ENCODE assay signal across 16 mouse cellular contexts in the genomic region with DNA sequence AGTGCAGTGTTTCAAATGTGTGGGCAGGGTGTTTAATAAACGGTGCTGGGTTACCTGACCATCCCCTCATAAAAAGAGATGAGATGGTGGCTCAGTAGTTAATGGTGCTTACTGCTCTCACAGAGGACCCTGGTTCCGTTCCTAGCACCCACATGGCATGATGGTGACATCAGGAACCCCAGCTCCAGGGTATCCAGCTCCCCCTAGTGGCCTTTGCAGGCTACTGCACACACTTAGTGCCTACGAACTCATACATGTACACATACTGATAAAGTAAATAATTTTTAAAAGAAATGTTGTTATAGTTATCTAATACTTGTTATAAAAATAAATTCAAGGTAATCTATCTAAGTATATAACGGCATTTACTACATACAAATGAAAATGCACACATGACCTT.
DNase-seq lines count a peak whose midpoint lies in the region; ATAC-seq and TF ChIP-seq lines count a peak whose summit lies in the region.
"Had no signal": no experiment of that assay in that cellular context is flagged by ENCODE, and none has a peak within 500 bp of the region (broad histone marks: within the 10 kb centered on the region; RNA-seq: fewer than 3 reads in every experiment).

No protein-coding gene starts in this region.

- 84% methylated on average over 4 of the region's 4 CpGs for WGBS in kidney, postnatal 0 days
- 92% methylated on average over 4 of the region's 4 CpGs for WGBS in midbrain, postnatal 0 days
- WGBS in midbrain, embryonic 16.5 days, result 87% methylated on average over 4 of the region's 4 CpGs
- WGBS in stomach, postnatal 0 days, result 88% methylated on average over 4 of the region's 4 CpGs

- H3K79me2 ChIP-seq in MEL (ENCODE audit: control insufficient read depth, insufficient read depth, low read length, poor library complexity), result no peaks in the 10 kb centered on the region

- no peaks in the 10 kb centered on the region for H3K27me3 ChIP-seq in kidney, postnatal 0 days (ENCODE audit: insufficient read depth, low read length)
- H3K27me3 ChIP-seq in midbrain, postnatal 0 days (ENCODE audit: insufficient read depth, low read length), result no peaks in the 10 kb centered on the region
- no peaks in the 10 kb centered on the region for H3K27me3 ChIP-seq in midbrain, embryonic 16.5 days (ENCODE audit: control insufficient read depth, insufficient read depth, low read depth, low read length)
- H3K27me3 ChIP-seq in MEL (ENCODE audit: control insufficient read depth in 1 of 2, insufficient read depth in 2 of 2, low read length in 2 of 2), result peaks cover 0 to under 1% of the 10 kb centered on the region in 2 experiments; a peak in 2 of 4 replicates
- no peaks in the 10 kb centered on the region for H3K27me3 ChIP-seq in stomach, postnatal 0 days (ENCODE audit: control insufficient read depth, insufficient read depth, low read length)
- H3K27me3 ChIP-seq: hindbrain, embryonic 13.5 days; intestine, embryonic 15.5 days; limb, embryonic 13.5 days had no signal

- DNase-seq in kidney, postnatal 0 days (ENCODE audit: low spot score), result no peak
- DNase-seq in kidney, postnatal 4 days, result no peak
- no peak for DNase-seq in midbrain, postnatal 0 days (ENCODE audit: low spot score)
- DNase-seq in MEL (ENCODE audit: low read depth, low spot score), result peak; percentile 45
- no peak for DNase-seq in stomach, postnatal 0 days (ENCODE audit: low spot score)
- DNase-seq in adrenal gland, adult (ENCODE audit: inconsistent age in 2 of 2, low spot score in 1 of 2), result no peak
- DNase-seq: adrenal gland, adult 2 months; cerebellum, adult 11 months; cerebellum, postnatal 25 days; heart, adult 18-20 months; right cerebral cortex, adult 18-20 months had no signal

- H3K36me3 ChIP-seq in kidney, postnatal 0 days (ENCODE audit: insufficient read depth, low read length), result no peaks in the 10 kb centered on the region
- no peaks in the 10 kb centered on the region for H3K36me3 ChIP-seq in midbrain, postnatal 0 days (ENCODE audit: insufficient read depth, low read length)
- no peaks in the 10 kb centered on the region for H3K36me3 ChIP-seq in midbrain, embryonic 16.5 days (ENCODE audit: control insufficient read depth, insufficient read depth, low read length)
- no peaks in the 10 kb centered on the region for H3K36me3 ChIP-seq in MEL (ENCODE audit: control insufficient read depth in 1 of 2, insufficient read depth in 2 of 2, low read length in 2 of 2)
- no peaks in the 10 kb centered on the region for H3K36me3 ChIP-seq in stomach, postnatal 0 days (ENCODE audit: control insufficient read depth, insufficient read depth, low read length)
- H3K36me3 ChIP-seq: hindbrain, embryonic 13.5 days; intestine, embryonic 15.5 days; limb, embryonic 13.5 days had no signal

- no peak overlapping the region for H3K9ac ChIP-seq in kidney, postnatal 0 days (ENCODE audit: low read depth, low read length)
- no peak overlapping the region for H3K9ac ChIP-seq in midbrain, postnatal 0 days (replicated peaks; ENCODE audit: low read length, poor library complexity, severe bottlenecking)
- H3K9ac ChIP-seq in midbrain, embryonic 16.5 days (ENCODE audit: low read depth, low read length), result no peak overlapping the region
- H3K9ac ChIP-seq in MEL (ENCODE audit: control insufficient read depth, low read depth, low read length, poor library complexity, severe bottlenecking), result no peak overlapping the region
- no peak overlapping the region for H3K9ac ChIP-seq in stomach, postnatal 0 days (ENCODE audit: low read length)
- H3K9ac ChIP-seq: hindbrain, embryonic 13.5 days; intestine, embryonic 15.5 days; limb, embryonic 13.5 days had no signal

- no peaks in the 10 kb centered on the region; the same call in 1 of the 2 replicates for H3K9me3 ChIP-seq in kidney, postnatal 0 days (replicated peaks; ENCODE audit: low read length)
- no peaks in the 10 kb centered on the region for H3K9me3 ChIP-seq in midbrain, postnatal 0 days (ENCODE audit: low read length)
- H3K9me3 ChIP-seq in midbrain, embryonic 16.5 days (replicated peaks; ENCODE audit: control insufficient read depth, low read length, poor library complexity, severe bottlenecking), result no peaks in the 10 kb centered on the region; the same call in 1 of the 2 replicates
- no peaks in the 10 kb centered on the region for H3K9me3 ChIP-seq in MEL (replicated peaks; ENCODE audit: insufficient read depth, low read length)
- H3K9me3 ChIP-seq in stomach, postnatal 0 days (ENCODE audit: control insufficient read depth, low read length), result no peaks in the 10 kb centered on the region
- H3K9me3 ChIP-seq: intestine, embryonic 15.5 days had no signal

- TF ChIP-seq EP300 in MEL (IDR thresholded peaks at IDR 0.05; ENCODE audit: low read depth in 1 of 2, low read length in 2 of 2), result no peak
- TF ChIP-seq EP300 in stomach, postnatal 0 days (optimal IDR thresholded peaks at IDR 0.05), result no peak

- no peak overlapping the region for H3K4me3 ChIP-seq in kidney, postnatal 0 days (replicated peaks; ENCODE audit: low read depth, low read length)
- H3K4me3 ChIP-seq in midbrain, postnatal 0 days (ENCODE audit: low read depth, low read length), result no peak overlapping the region
- H3K4me3 ChIP-seq in midbrain, embryonic 16.5 days (ENCODE audit: low read depth, low read length), result no peak overlapping the region
- H3K4me3 ChIP-seq in MEL (ENCODE audit: control insufficient read depth in 1 of 2, insufficient read depth in 1 of 2, low read depth in 2 of 2, low read length in 2 of 2), result no peak overlapping the region
- H3K4me3 ChIP-seq in stomach, postnatal 0 days (ENCODE audit: low read depth, low read length), result no peak overlapping the region
- H3K4me3 ChIP-seq: hindbrain, embryonic 13.5 days; intestine, embryonic 15.5 days; limb, embryonic 13.5 days had no signal

- no peaks in the 10 kb centered on the region for H3K4me1 ChIP-seq in kidney, postnatal 0 days (replicated peaks; ENCODE audit: insufficient read depth, low read length)
- H3K4me1 ChIP-seq in midbrain, postnatal 0 days (ENCODE audit: insufficient read depth, low read length), result no peaks in the 10 kb centered on the region
- H3K4me1 ChIP-seq in midbrain, embryonic 16.5 days (ENCODE audit: control insufficient read depth, insufficient read depth, low read length), result no peaks in the 10 kb centered on the region
- no peaks in the 10 kb centered on the region for H3K4me1 ChIP-seq in MEL (ENCODE audit: control insufficient read depth in 1 of 2, insufficient read depth in 2 of 2, low read length in 2 of 2)
- no peaks in the 10 kb centered on the region for H3K4me1 ChIP-seq in stomach, postnatal 0 days (replicated peaks; ENCODE audit: control insufficient read depth, insufficient read depth)
- H3K4me1 ChIP-seq: hindbrain, embryonic 13.5 days; intestine, embryonic 15.5 days; limb, embryonic 13.5 days had no signal

- no peak overlapping the region for H3K27ac ChIP-seq in kidney, postnatal 0 days
- no peak overlapping the region for H3K27ac ChIP-seq in midbrain, postnatal 0 days (ENCODE audit: low read depth, low read length)
- no peak overlapping the region for H3K27ac ChIP-seq in midbrain, embryonic 16.5 days (ENCODE audit: low read length)
- no peak overlapping the region for H3K27ac ChIP-seq in MEL (ENCODE audit: control insufficient read depth, low read depth, low read length)
- no peak overlapping the region for H3K27ac ChIP-seq in stomach, postnatal 0 days (replicated peaks)
- H3K27ac ChIP-seq: hindbrain, embryonic 13.5 days; intestine, embryonic 15.5 days; limb, embryonic 13.5 days had no signal

- H3K4me2 ChIP-seq in kidney, postnatal 0 days (ENCODE audit: low read length), result no peak overlapping the region
- no peak overlapping the region for H3K4me2 ChIP-seq in midbrain, postnatal 0 days (ENCODE audit: low read depth, low read length, poor library complexity, severe bottlenecking)
- H3K4me2 ChIP-seq in midbrain, embryonic 16.5 days (ENCODE audit: low read length), result no peak overlapping the region
- no peak overlapping the region for H3K4me2 ChIP-seq in stomach, postnatal 0 days (replicated peaks; ENCODE audit: low read depth)
- H3K4me2 ChIP-seq: hindbrain, embryonic 13.5 days; intestine, embryonic 15.5 days; limb, embryonic 13.5 days had no signal

- TF ChIP-seq CTCF in kidney, postnatal 0 days (IDR thresholded peaks at IDR 0.05; ENCODE audit: low read depth), result 0 out of 2 replicates have a peak, but pooled peaks have one; percentile 15
- peak; percentile 32 for TF ChIP-seq CTCF in midbrain, postnatal 0 days (IDR thresholded peaks at IDR 0.05)
- peak; percentile 65 to 86 (median 72) for TF ChIP-seq CTCF in MEL (IDR thresholded peaks at IDR 0.05 in 2 of 3, conservative IDR thresholded peaks at IDR 0.05 in 1 of 3; ENCODE audit: control insufficient read depth in 1 of 3, insufficient read depth in 1 of 3, low read depth in 2 of 3, low read length in 3 of 3, poor library complexity in 1 of 3, severe bottlenecking in 1 of 3)
- peak; percentile 34 for TF ChIP-seq CTCF in stomach, postnatal 0 days (IDR thresholded peaks at IDR 0.05; ENCODE audit: low read depth)

- TF ChIP-seq RAD21 in MEL (IDR thresholded peaks at IDR 0.05; ENCODE audit: low read depth, low read length), result peak; percentile 65

- no peak for ATAC-seq in kidney, postnatal 0 days (replicated peaks; ENCODE audit: low FRiP score, low read depth)
- ATAC-seq in midbrain, postnatal 0 days (ENCODE audit: low FRiP score), result no peak
- no peak for ATAC-seq in midbrain, embryonic 16.5 days
- no peak for ATAC-seq in stomach, postnatal 0 days (ENCODE audit: low FRiP score, low TSS enrichment)
- ATAC-seq: forebrain, embryonic 14.5 days; intestine, embryonic 15.5 days had no signal

- no peak for TF ChIP-seq POLR2A in MEL (IDR thresholded peaks at IDR 0.05; ENCODE audit: control insufficient read depth in 1 of 2, insufficient read depth in 1 of 2, low read depth in 1 of 2, low read length in 2 of 2, poor library complexity in 1 of 2)

TF ChIP-seq in MEL, 35 proteins besides CTCF, POLR2A, EP300 and RAD21:
- TF ChIP-seq ZC3H11A (IDR thresholded peaks at IDR 0.05; ENCODE audit: low read depth, low read length), result peak; percentile 41; the same call in 1 of the 2 replicates
- peak; percentile 64 for TF ChIP-seq SMC3 (IDR thresholded peaks at IDR 0.05; ENCODE audit: low read depth, low read length)
- no peak for TF ChIP-seq TCF12 (IDR thresholded peaks at IDR 0.05; ENCODE audit: low read depth, low read length)

Comparison
In these comparisons a context has a peak if more than half of its experiments do, and no peak if none do; other contexts are left out.
1. CTCF ChIP-seq: peak in every context shown above with its lines; median percentile 72 in MEL; 34 in stomach, postnatal 0 days; 32 in midbrain, postnatal 0 days; 15 in kidney, postnatal 0 days.